Mouse (Mus musculus): Measurements from ENCODE around the gene Prok2.

DNA sequence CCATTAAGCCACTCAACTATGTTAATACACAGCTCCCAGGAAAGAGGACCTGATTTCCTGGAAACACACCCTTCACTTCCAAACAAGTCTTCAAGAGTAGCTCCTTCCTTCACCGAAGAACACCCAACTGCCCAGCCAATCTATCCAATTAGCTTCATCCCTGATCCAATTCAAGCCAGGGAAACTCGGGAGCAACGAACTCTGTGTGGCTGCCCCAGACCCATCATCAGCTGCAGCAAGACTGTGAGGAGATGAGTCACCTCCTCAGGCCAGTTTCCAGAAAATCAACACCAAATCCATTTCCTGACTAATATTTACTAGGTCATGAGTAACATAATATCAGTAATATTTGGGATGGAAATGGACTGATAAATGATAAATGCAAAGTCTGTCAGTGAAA, 38.7 kb upstream of the Prok2 start:
- no peak for TF ChIP-seq CTCF (IDR thresholded peaks at IDR 0.05; ENCODE audit: borderline replicate concordance, control insufficient read depth, extremely low read depth, insufficient read depth, low read length, poor library complexity)
- TF ChIP-seq POLR2A (IDR thresholded peaks at IDR 0.05; ENCODE audit: control insufficient read depth, extremely low read depth, insufficient read depth, low read length, poor library complexity), result no peak

Measured in thymus, adult 2 months (tissue).